Mouse (Mus musculus): ENCODE measurements around the gene Cox4i1.

The Cox4i1 gene

DNA sequence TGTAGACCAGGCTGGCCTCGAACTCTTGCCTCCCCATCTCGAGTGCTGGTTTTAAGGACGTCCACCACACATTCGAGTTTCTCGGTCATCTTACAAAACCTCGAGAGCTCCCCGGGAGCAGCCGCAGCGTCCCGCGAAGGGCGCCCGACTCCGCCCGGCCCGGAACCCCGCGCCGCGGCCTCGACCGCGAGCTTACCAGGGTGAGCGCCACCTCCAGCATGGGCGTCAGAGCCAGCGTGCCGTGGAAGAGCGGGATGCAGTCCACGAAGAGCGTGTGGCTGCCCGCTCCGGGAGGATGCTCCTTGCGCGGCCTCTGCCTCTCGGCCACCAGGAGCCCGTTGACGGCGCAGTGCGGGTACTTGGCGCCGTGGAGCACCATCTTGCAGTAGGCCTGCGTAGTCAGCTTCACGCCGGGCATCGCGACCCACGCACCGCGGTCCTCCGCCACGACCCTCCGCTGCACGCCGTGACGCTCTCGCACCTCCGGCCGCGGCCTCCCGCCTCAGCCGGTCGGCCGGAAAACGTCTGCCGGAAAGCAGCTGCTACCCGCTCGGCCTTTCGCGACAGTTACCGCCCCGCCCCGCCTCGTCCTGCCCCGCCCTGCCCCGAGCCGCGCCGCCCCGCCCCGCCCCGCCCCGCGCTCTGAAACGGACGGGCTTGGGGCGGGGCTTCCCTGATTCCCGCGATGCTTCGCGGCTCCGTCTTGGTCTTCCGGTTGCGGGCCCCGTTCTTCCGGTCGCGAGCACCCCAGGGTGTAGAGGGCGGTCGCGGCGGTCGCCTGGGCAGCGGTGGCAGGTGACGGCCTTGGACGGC lies at the start of gene Cox4i1, which contains the start of gene Gm27021:
TSS of gene Cox4i1 (plus strand) at position 662 of the 813 bp plus-strand sequence.
TSS of gene Gm27021 (minus strand) at position 519 of the 813 bp plus-strand sequence.
- DNase-seq (ENCODE audit: low spot score), result peak; percentile 81

DNA sequence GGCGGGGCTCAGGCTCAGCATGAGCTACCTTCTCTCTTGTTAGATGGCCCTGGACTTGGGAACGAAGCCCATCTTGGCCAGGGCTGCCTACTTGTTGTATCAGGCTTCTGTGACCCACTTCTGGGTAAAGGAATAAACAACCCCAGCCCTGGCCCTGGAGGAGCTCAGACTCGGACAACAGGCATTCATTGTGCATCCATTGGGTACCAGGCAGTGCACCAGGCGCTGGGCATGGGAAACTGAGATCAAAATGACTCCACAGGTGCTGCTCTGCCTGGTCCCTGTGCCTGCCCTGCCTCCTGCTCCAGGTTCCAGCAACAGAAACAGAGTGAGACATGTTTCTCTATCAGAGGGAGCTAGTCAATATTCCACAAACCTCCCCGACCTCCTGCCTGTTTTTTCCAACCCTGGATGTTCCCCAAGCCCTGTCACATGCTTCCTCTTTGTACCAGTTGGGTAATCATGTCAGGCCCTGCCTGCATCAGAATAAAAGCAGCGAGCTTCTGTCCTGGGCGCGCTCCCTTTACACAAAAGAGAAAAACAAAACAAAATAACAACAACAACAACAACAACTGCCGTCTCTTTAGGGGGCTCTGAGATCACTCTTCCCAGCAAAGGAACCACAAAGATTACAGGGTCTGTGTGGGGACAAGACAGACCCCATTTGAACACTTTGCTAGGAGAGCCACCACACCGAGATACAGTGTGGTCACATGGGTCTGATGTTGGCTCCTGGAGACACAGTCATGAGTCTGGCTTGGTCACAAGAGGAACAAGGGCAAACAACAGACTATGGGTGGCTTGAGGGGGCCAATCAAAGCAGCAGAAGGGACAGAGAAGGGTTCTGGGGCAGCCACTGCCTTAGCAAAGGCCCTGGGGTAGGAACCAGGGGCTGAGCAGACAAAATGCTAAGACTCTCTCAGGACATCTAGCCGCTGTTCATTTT lies 48.5 kb upstream of the Cox4i1 start:
- no peak for DNase-seq (ENCODE audit: low spot score)

- no peak for DNase-seq (ENCODE audit: low spot score)
Observed at GRCm38 (mm10) chr8:120620441-120620840, 47.6 kb upstream of the Cox4i1 start.

GRCm38 (mm10) chr8:120622161-120622560 lies 45.9 kb upstream of the Cox4i1 start:
- DNase-seq (ENCODE audit: low spot score), result no peak

GRCm38 (mm10) chr8:120623608-120624007 lies 44.4 kb upstream of the Cox4i1 start:
- DNase-seq (ENCODE audit: low spot score), result no peak

DNA sequence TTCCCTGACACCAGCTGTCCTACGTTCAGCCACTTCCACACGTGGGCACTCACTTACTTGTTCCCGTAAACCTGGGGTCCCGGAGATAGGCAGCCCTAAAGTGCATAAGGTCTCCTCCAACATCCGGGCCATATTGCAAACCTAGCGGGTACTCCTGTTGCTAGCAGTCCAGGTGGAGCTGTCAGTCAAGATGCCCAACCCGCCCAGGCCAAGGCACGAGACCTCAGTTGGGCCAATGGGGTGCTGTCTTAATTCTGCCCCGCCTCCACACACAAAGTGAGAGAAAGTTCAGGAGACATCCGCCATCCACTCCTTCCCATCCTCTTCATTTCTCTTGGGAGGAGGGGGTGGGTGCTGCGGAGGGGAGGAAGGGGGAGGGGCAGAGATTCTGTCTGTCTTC lies 41.6 kb upstream of the Cox4i1 start:
- no peak for DNase-seq (ENCODE audit: low spot score)

DNA sequence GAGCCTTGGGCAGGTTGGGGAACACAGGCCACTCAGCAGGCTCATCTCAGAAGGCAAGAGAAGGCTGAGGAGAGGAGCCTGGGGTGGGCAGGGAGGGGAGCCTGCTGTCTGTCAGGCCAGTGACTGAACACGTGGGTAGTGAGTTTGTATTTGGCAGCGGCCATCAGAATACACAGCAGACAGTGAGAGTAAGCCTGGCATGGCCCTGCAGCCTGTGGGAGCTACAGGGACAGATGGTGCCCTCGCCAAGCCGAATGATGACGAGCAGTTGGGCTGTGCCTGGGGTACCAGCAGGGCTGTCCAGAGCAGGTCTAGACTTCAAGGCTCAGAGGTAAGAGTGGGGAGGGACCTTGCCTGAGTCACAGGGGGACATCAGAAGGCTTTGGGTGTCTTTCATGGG lies 40.7 kb upstream of the Cox4i1 start:
- no peak for DNase-seq (ENCODE audit: low spot score)

DNA sequence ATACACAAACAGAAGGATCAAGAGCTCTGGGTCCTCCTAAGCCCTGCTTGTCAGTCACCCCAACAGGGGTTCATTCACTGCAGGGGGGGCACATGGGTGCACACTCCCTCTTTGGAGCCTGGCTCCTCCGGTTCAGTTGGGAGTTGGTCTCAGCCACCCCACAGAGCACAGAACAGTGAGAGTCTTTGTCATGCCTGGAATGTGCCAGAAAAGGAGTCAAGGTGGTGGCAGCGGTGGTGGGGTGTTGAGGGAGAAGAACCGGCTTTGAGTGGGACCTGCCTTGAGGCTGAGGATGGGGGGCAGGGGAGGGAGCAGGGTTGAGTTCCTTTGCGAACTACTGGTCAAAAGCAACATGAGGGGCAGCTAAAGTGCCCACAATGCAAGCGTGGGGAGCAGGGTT lies 38.0 kb upstream of the Cox4i1 start:
- DNase-seq (ENCODE audit: low spot score), result no peak

DNA sequence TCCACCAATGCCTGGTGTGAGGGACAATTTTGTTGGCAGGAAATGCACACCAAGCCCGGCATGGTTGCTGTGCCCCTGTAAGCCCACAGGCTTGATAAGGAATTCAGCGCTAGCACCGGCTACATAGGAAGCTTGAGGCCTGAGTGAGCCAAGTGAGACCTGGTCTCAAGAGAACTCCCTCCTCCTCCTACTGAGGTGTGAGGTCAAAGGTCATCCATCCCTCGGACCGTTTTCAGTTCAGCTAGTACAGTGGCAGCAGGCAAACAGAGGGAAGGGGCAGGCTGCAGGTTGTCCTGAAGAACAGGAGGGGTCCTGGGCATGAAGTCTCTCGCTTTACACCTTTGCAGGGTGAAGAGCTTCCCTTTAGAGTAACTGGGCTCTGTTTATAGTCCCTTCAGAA lies 37.2 kb upstream of the Cox4i1 start:
- DNase-seq (ENCODE audit: low spot score), result no peak

DNA sequence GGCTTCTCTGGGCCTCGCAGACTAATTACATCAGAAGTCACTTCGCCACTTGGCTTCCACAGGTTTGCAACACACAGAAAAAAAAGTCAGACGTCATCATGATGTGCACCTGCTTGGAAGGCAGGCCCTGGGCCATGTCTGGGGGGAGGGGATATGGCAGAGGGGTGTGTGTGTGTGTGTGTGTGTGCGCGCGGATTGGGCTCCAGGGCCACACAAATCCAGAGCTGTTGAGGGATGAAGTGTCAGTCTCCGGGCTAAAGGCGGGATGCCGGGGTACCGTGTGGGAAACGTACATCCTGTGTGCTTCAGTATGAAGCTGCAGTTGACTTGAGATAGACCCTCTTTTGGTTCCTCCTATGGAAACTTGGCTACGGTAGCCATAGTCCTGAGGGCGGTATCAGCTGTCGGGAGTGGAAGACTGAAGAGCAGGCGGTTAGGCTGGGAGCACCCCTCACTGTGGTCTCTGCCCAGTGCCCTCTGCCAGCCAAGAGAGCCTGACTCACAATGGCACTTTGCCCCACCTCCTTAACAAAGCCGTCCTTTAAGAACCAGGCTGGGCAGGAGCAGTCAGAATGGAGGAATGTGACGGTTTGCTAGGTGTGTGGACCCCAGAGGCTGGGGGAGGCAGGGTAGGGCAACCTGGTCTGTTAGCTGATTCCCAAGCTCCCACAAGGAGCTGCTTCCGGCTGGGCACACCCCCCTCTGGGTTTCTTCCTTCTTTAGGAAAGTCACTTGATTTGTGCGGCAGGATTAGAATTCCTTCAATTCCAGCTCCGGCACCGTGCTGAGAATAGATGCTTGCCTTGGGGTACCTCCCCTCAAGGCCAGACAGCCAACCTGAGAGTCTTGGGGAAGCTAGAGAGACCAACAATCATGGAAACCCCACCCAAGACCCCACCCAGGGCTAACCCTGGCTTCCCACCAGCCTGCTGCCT lies 36.3 kb upstream of the Cox4i1 start:
- no peak for DNase-seq (ENCODE audit: low spot score)

DNA sequence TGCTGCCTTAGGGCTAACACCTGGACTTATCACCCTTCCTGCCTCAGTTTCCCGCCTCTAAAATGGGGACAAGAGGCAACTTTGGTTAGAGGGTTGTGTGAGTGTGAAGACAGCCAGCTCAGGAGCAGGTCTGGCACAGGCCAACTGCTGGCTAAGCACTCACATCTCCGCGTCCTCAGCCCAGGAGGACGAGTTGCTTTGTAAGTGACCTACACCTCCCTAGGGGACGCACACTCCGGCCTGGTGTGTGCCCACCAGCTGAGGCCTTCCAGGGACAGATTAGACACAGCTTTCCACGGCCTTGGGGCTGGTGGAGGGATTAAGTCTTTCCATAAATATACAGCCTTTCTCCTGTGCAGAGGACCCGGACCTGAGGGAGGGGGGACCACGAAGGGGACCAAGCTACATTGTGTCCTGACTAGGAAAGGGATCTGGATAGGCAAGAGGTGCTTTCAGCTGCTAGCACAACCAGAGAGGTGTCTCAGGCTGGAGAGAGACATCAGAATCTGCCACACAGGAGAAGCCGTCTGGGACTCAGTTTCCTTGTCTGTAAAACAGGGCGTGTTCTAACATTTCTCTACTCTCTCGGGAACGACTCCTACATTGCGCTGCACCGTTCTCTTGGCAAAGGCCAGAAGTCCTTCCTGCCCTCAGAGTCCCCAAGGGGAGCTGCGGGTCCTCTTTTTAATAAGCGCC lies 34.9 kb upstream of the Cox4i1 start:
- no peak for DNase-seq (ENCODE audit: low spot score)

DNA sequence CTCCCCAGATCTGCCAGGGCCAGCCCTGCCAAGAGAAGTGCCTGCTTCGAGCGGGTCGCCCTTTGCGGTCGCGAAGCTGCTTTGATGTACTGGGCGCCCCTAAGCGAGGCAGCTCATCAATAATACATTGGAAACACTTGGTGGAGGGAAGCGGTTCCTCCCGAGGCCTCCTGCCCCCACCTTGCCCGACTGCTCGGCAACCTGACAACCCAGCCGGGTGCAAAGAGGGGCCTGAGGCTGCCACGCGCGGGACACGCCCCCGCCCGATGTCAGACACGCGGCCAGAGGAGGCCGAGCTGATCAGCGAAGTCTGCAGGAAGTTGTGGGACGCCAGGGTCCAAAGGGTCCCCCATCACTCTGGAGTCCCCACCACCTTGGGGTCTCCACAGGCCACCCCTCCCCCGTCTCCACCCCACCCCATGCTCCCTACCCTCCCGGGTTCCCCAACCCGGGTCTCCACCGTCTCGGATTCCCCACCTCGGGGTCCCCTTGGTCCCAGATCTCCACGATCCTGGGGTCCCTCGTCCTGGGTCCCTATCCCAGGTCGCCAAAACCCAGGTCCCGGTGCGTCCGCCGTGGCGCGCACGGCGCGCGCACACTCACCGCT lies 34.3 kb upstream of the Cox4i1 start:
- DNase-seq (ENCODE audit: low spot score), result no peak

- peak; percentile 30 for DNase-seq (ENCODE audit: low spot score)
Observed at GRCm38 (mm10) chr8:120634329-120634839, 33.6 kb upstream of the Cox4i1 start.

DNA sequence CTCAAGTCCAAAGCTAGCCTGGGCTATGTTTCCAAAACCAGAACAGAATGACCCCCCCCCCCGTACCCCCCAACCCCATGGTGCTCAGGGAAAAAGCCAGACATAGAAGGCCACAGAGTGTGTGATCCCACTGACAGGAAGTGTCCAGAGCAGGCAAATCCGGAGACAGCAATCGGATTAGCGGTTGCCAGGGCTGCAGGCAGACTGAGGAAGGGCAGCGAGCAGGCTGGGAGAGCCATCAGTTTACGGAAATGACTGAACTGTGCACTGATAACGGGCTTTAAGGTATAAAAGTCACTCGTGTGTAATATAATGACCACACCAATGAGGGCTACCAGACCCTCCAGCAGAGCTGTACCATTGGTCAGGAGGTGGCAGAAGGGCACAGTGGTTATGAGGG lies 26.8 kb upstream of the Cox4i1 start:
- DNase-seq (ENCODE audit: low spot score), result no peak

DNA sequence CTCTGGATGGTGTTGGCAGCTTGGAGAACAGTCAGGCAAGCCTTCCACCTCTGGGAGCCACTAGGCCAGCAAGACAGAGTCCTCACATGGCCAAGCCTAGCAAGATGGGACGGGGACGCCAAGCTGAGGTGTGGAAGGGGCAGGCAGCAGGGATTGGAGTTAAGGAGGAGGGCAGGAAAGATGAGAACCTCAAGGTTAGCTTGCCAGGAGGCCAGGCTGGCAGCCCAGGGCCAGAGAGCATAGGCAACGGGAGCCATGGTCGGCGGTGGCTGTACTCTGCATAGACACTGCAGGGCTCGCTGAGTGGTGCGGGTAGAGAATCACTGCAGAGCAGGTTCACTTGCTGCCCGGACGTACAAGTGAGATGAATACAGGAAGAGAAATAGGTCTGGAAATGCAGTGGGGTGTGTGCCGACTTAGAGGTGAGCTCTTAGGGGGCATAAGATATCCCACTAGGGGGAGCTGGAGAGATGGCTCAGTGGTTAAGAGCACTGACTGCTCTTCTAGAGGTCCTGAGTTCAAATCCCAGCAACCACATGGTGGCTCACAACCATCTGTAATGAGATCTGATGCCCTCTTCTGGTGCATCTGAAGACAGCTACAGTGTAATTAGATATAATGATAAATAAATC lies 25.9 kb upstream of the Cox4i1 start:
- DNase-seq (ENCODE audit: low spot score), result no peak

DNA sequence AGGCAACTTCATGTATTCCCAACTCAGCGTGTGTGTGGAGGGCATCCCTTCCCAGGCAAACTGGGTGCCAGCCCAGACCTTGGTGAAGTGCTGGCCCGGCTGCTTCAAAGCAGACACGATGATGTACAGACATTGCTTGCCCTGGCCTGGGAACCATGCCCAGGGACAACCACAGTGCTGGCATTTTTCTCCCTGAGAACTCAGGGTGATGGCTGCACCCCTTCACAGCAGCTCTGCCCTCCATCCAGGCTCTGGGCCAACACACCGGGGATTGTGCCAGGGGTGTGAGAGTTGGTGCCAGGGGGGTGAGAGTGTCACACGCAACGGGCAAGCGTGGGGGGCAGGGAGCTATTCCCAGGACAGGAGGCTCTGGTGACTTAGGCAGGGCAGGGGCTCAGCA lies 23.4 kb upstream of the Cox4i1 start:
- peak; percentile 57 for DNase-seq (ENCODE audit: low spot score)

DNA sequence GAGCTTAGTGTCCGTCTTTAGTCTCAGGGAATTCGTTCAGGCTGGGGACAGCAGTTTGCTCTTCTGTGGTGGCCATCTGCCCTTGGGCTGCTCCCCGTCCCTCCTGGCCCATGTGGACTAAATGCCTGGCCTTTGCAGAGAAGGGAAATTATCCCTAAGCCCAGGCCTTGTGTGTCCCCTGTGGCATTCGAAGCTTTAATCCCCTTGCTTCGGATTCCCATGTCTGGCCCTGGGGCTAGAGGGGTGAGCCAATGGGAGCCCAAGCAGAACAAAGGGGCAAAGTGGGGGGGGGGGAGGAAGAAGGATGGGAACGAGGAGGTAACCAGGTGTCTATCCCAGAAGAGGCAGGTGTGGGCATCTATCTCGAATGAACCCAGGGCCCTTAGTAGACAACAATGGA lies 20.5 kb upstream of the Cox4i1 start, which contains the start of gene 1190005I06Rik:
TSS of gene 1190005I06Rik (minus strand) at position 101 of the 400 bp plus-strand sequence.
- no peak for DNase-seq (ENCODE audit: low spot score)

DNA sequence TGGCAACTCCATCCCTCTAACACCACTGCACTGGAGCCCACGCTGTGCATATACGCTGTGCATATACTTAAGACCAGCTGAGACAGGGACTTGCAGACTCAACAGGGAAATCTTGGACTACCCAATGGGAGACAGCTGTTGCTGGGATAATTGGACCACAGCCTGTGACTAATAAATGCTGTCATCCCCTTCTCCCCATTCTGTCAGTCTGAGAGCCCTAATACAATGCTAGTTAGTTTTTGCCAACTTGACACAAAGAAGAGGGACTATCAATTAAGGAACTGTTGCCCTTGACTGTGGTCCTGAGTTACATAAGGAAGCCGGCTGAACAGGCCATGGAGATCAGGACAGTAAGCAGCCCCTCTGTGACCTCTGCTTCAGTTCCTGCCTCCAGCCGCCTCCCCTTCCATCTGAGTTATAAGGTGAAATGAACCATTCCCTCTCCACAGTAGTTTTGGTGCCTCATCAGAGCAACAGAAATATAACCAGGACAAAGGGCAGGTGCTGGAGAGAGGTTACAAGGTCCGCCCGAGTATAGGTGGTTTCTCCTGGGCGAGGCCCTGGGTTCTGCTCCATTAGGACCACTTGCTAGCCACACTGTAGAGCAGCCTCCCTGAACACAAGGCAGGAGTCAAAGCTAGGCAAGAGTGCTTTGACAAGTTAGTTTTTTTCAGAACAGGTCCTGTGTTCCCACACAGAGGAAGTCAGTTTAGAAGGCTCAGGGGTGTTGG lies 11.5 kb upstream of the Cox4i1 start:
- DNase-seq (ENCODE audit: low spot score), result no peak

DNA sequence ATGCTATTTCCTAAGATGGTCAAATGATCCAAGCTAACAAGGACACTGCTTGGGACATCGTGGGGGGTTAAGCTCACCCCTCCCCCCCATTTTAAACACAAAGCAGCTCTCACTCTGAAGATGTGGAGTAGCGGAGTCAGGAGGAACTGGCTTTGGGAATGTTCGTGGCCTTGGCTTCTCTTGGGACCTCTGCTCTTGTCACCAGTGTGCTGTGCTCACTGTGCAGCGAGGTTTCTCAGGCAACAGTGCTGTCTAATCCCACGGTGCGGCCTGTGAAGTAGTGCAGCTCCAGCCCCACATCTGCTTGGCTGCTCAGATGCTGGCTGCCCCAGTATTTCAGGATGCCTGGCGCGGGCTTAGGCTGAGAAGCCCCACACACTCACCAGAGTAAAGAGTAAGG lies 10.6 kb upstream of the Cox4i1 start:
- no peak for DNase-seq (ENCODE audit: low spot score)

Data from ovary, postnatal 14 days (tissue).